Mouse (Mus musculus): ENCODE results near the gene Stk39. TPM values are rescaled to one million over a fixed set of nuclear protein-coding genes. Genes with fewer than 3 reads are reported as not detected.

Stk39 gene
- polyA plus RNA-seq, 1 experiment from 2014 or later, result 51.3 TPM

DNA sequence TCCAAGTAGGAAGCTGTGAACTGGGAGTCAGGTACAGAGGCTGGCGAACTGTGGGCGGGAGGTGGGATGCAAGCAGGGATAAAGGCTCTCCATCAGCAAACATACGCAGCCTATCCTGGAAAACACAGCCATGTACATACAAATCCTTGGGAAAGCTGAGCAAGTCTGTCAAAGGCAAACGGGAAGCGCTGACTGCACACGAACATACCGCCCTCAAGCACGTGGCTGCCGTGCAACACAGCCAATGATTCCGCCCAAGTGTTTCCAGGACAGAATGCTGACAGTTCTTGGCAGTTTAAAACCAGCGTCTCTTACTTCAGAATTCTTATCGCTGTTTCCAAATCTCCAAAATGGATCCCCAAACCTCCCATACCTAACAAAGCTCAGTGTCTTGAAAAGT lies 123.1 kb downstream of the Stk39 start:
- H3K4me2 ChIP-seq (replicated peaks), result 0 out of 2 replicates have a peak overlapping the region, but pooled peaks have one; percentile 33
- no peak for ATAC-seq (ENCODE audit: low FRiP score)
- H3K9me3 ChIP-seq (ENCODE audit: control insufficient read depth, low read length), result no peaks in the 10 kb centered on the region
- H3K4me1 ChIP-seq (replicated peaks; ENCODE audit: control insufficient read depth, insufficient read depth, low read length), result peaks cover 6% of the 10 kb centered on the region
- H3K9ac ChIP-seq, result no peak overlapping the region
- H3K4me3 ChIP-seq (replicated peaks; ENCODE audit: low read length), result no peak overlapping the region
- H3K27ac ChIP-seq, result no peak overlapping the region
- DNase-seq (ENCODE audit: low spot score), result no peak
- H3K27me3 ChIP-seq (ENCODE audit: control insufficient read depth, insufficient read depth, low read length), result no peaks in the 10 kb centered on the region
- 73% methylated on average over 12 of the region's 12 CpGs for WGBS
- peaks cover 8% of the 10 kb centered on the region; the same call in 1 of the 2 replicates for H3K36me3 ChIP-seq (replicated peaks; ENCODE audit: control insufficient read depth, insufficient read depth)

GRCm38 (mm10) chr2:68346606-68347237 lies 125.3 kb downstream of the Stk39 start:
- H3K27ac ChIP-seq, result peak overlapping the region; percentile 41; the same call in 1 of the 2 replicates
- DNase-seq (ENCODE audit: low spot score), result no peak
- no peak overlapping the region for H3K4me3 ChIP-seq (replicated peaks; ENCODE audit: low read length)
- H3K4me1 ChIP-seq (replicated peaks; ENCODE audit: control insufficient read depth, insufficient read depth, low read length), result peaks cover 6% of the 10 kb centered on the region
- no peak overlapping the region for H3K4me2 ChIP-seq (replicated peaks)
- 0 out of 2 replicates have a peak, but pooled peaks cover 6% of the 10 kb centered on the region for H3K36me3 ChIP-seq (replicated peaks; ENCODE audit: control insufficient read depth, insufficient read depth)
- H3K9me3 ChIP-seq (ENCODE audit: control insufficient read depth, low read length), result no peaks in the 10 kb centered on the region
- WGBS, result 16% methylated on average over 8 of the region's 8 CpGs
- no peaks in the 10 kb centered on the region for H3K27me3 ChIP-seq (ENCODE audit: control insufficient read depth, insufficient read depth, low read length)
- ATAC-seq (ENCODE audit: low FRiP score), result peak; percentile 75
- H3K9ac ChIP-seq, result no peak overlapping the region

GRCm38 (mm10) chr2:68345269-68345668 lies 126.8 kb downstream of the Stk39 start:
- Histone ChIP-seq H3K4me2 (replicated peaks) (no peak overlapping the region), H3K27me3 (ENCODE audit: control insufficient read depth, insufficient read depth, low read length) (no peaks in the 10 kb centered on the region), H3K9me3 (ENCODE audit: control insufficient read depth, low read length) (no peaks in the 10 kb centered on the region), H3K4me1 (replicated peaks; ENCODE audit: control insufficient read depth, insufficient read depth, low read length) (peaks cover 6% of the 10 kb centered on the region), H3K27ac (no peak overlapping the region), H3K9ac (no peak overlapping the region), H3K4me3 (replicated peaks; ENCODE audit: low read length) (no peak overlapping the region), H3K36me3 (replicated peaks; ENCODE audit: control insufficient read depth, insufficient read depth) (0 out of 2 replicates have a peak, but pooled peaks cover 6% of the 10 kb centered on the region)
- WGBS, result 86% methylated on average over 9 of the region's 9 CpGs
- DNase-seq (ENCODE audit: low spot score) (no peak), ATAC-seq (ENCODE audit: low FRiP score) (no peak)

- Histone ChIP-seq H3K4me3 (replicated peaks; ENCODE audit: low read length) (no peak overlapping the region), H3K27ac (no peak overlapping the region), H3K4me1 (replicated peaks; ENCODE audit: control insufficient read depth, insufficient read depth, low read length) (peaks cover 6% of the 10 kb centered on the region), H3K27me3 (ENCODE audit: control insufficient read depth, insufficient read depth, low read length) (no peaks in the 10 kb centered on the region), H3K9ac (no peak overlapping the region), H3K36me3 (replicated peaks; ENCODE audit: control insufficient read depth, insufficient read depth) (0 out of 2 replicates have a peak, but pooled peaks cover 6% of the 10 kb centered on the region), H3K4me2 (replicated peaks) (no peak overlapping the region), H3K9me3 (ENCODE audit: control insufficient read depth, low read length) (no peaks in the 10 kb centered on the region)
- DNase-seq (ENCODE audit: low spot score), result no peak
- no peak for ATAC-seq (ENCODE audit: low FRiP score)
- 86% methylated on average over 4 of the region's 4 CpGs for WGBS
Observed at GRCm38 (mm10) chr2:68343751-68344150, 128.3 kb downstream of the Stk39 start.

GRCm38 (mm10) chr2:68342122-68342646 lies 129.9 kb downstream of the Stk39 start:
- Histone ChIP-seq H3K4me2 (replicated peaks) (no peak overlapping the region), H3K9me3 (ENCODE audit: control insufficient read depth, low read length) (no peaks in the 10 kb centered on the region), H3K27ac (no peak overlapping the region), H3K9ac (no peak overlapping the region), H3K36me3 (replicated peaks; ENCODE audit: control insufficient read depth, insufficient read depth) (peaks cover 9% of the 10 kb centered on the region; the same call in 1 of the 2 replicates), H3K27me3 (ENCODE audit: control insufficient read depth, insufficient read depth, low read length) (no peaks in the 10 kb centered on the region), H3K4me1 (replicated peaks; ENCODE audit: control insufficient read depth, insufficient read depth, low read length) (peaks cover 6% of the 10 kb centered on the region; the same call in 1 of the 2 replicates), H3K4me3 (replicated peaks; ENCODE audit: low read length) (no peak overlapping the region)
- 91% methylated on average over 7 of the region's 7 CpGs for WGBS
- ATAC-seq (ENCODE audit: low FRiP score) (no peak), DNase-seq (ENCODE audit: low spot score) (no peak)

GRCm38 (mm10) chr2:68336913-68337312 lies 135.2 kb downstream of the Stk39 start:
- Histone ChIP-seq H3K9ac (no peak overlapping the region), H3K27me3 (ENCODE audit: control insufficient read depth, insufficient read depth, low read length) (no peaks in the 10 kb centered on the region), H3K36me3 (replicated peaks; ENCODE audit: control insufficient read depth, insufficient read depth) (peaks cover 3% of the 10 kb centered on the region; the same call in 1 of the 2 replicates), H3K4me2 (replicated peaks) (no peak overlapping the region), H3K4me1 (replicated peaks; ENCODE audit: control insufficient read depth, insufficient read depth, low read length) (no peaks in the 10 kb centered on the region), H3K4me3 (replicated peaks; ENCODE audit: low read length) (no peak overlapping the region), H3K9me3 (ENCODE audit: control insufficient read depth, low read length) (no peaks in the 10 kb centered on the region), H3K27ac (no peak overlapping the region)
- no peak for ATAC-seq (ENCODE audit: low FRiP score)
- DNase-seq (ENCODE audit: low spot score), result no peak
- 92% methylated on average over 6 of the region's 6 CpGs for WGBS

- H3K9ac ChIP-seq, result no peak overlapping the region
- no peak overlapping the region for H3K4me2 ChIP-seq (replicated peaks)
- WGBS, result 34% methylated on average over 5 of the region's 5 CpGs
- no peak overlapping the region for H3K27ac ChIP-seq
- H3K36me3 ChIP-seq (replicated peaks; ENCODE audit: control insufficient read depth, insufficient read depth), result peaks cover 3% of the 10 kb centered on the region; the same call in 1 of the 2 replicates
- no peaks in the 10 kb centered on the region for H3K4me1 ChIP-seq (replicated peaks; ENCODE audit: control insufficient read depth, insufficient read depth, low read length)
- DNase-seq (ENCODE audit: low spot score) (no peak), ATAC-seq (ENCODE audit: low FRiP score) (no peak)
- no peak overlapping the region for H3K4me3 ChIP-seq (replicated peaks; ENCODE audit: low read length)
- no peaks in the 10 kb centered on the region for H3K9me3 ChIP-seq (ENCODE audit: control insufficient read depth, low read length)
- H3K27me3 ChIP-seq (ENCODE audit: control insufficient read depth, insufficient read depth, low read length), result no peaks in the 10 kb centered on the region
Observed at GRCm38 (mm10) chr2:68334945-68335344, 137.1 kb downstream of the Stk39 start.

GRCm38 (mm10) chr2:68325306-68325705 lies 146.8 kb downstream of the Stk39 start:
- DNase-seq (ENCODE audit: low spot score), result no peak
- Histone ChIP-seq H3K36me3 (replicated peaks; ENCODE audit: control insufficient read depth, insufficient read depth) (no peaks in the 10 kb centered on the region), H3K27me3 (ENCODE audit: control insufficient read depth, insufficient read depth, low read length) (no peaks in the 10 kb centered on the region), H3K9ac (no peak overlapping the region), H3K4me3 (replicated peaks; ENCODE audit: low read length) (no peak overlapping the region), H3K4me1 (replicated peaks; ENCODE audit: control insufficient read depth, insufficient read depth, low read length) (peaks cover 12% of the 10 kb centered on the region), H3K4me2 (replicated peaks) (no peak overlapping the region), H3K27ac (no peak overlapping the region), H3K9me3 (ENCODE audit: control insufficient read depth, low read length) (no peaks in the 10 kb centered on the region)
- WGBS, result 78% methylated on average over 5 of the region's 5 CpGs
- ATAC-seq (ENCODE audit: low FRiP score), result no peak

DNA sequence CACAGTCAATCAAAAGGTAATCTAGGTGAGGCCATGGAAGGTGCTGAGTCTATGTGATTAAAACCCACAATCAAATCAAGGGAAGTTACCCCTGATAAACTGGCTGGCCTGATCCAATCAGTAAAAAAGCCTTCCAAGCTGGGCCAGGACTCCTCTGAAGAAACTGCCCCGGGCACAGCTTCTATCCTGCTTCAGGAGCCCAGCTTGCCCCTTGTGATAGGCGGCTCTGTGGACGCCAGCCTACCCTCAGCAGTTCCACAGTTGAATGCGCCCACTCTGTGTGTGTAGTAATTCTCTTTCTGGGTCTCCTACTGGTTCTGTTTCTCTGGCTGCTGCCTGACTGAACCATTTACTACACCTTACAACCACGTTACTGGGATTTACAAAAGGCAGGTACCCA lies 150.8 kb downstream of the Stk39 start:
- Histone ChIP-seq H3K4me2 (replicated peaks) (peak overlapping the region; percentile 31), H3K9ac (no peak overlapping the region), H3K9me3 (ENCODE audit: control insufficient read depth, low read length) (no peaks in the 10 kb centered on the region), H3K27ac (peak overlapping the region; percentile 60), H3K36me3 (replicated peaks; ENCODE audit: control insufficient read depth, insufficient read depth) (no peaks in the 10 kb centered on the region), H3K27me3 (ENCODE audit: control insufficient read depth, insufficient read depth, low read length) (no peaks in the 10 kb centered on the region), H3K4me3 (replicated peaks; ENCODE audit: low read length) (no peak overlapping the region), H3K4me1 (replicated peaks; ENCODE audit: control insufficient read depth, insufficient read depth, low read length) (peaks cover 24% of the 10 kb centered on the region)
- WGBS, result 65% methylated on average over 5 of the region's 5 CpGs
- peak; percentile 50; the same call in 1 of the 2 replicates for ATAC-seq (ENCODE audit: low FRiP score)
- DNase-seq (ENCODE audit: low spot score), result no peak

Data from hindbrain, embryonic 14.5 days (tissue).